Mouse (Mus musculus): ENCODE measurements around the gene Pradc1. TPM values are rescaled to one million over a fixed set of nuclear protein-coding genes. Genes with fewer than 3 reads are reported as not detected.
A peak's percentile ranks its signal among the peaks of the same experiment; 100 is the strongest.

Gene Pradc1
- polyA plus RNA-seq, 1 experiment = 9.6 TPM

DNA sequence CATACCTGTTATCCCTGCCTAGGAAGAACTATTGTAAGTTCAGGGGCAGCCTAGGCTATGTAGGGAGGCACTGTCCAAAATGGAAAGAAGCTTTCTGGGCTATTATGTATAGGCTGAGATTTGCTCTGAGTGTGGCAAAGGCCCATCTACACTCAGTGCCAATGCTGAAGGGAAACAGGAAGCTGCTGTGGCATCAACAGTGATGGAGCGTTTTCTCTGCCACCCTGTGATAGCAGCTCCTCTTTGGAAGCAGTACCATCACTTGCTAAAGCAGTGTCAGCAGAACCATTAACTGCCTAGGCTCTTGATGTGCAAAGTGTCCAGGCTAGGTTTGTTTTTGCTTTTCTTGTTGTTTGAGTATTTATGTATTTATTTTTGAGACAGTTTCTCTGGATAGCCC is 15.6 kb downstream of the Pradc1 start:
- TF ChIP-seq POLR2A (IDR thresholded peaks at IDR 0.05; ENCODE audit: insufficient read depth, low read length) = no peak
- TF ChIP-seq CTCF (IDR thresholded peaks at IDR 0.05; ENCODE audit: low read depth, low read length) = no peak
- TF ChIP-seq EP300 (IDR thresholded peaks at IDR 0.05; ENCODE audit: insufficient read depth, low read depth, low read length) = no peak
- H3K4me1 ChIP-seq (ENCODE audit: control insufficient read depth, insufficient read depth, low read length) = peaks cover under 1% of the 10 kb centered on the region

DNA sequence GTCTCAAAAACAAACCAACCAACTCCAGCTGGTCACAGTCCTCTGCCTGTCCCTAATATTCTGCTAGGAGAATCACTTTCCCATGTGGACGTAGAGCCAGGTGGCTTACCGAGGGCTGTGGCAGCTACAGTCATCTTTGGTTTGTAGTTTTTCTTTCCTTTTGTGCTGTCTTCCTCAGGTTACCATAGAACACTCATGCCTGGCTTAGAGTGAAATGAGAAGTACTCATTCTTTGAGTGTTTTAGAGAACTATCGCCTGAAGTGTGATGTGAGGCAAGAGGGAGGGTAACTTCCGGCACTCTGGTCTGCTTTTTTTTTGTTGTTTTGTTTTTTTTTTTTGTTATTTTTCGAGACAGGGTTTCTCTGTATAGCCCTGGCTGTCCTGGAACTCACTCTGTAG is 17.9 kb downstream of the Pradc1 start:
- Histone ChIP-seq H3K27ac (ENCODE audit: insufficient read depth, low read length) (no peak overlapping the region), H3K4me3 (ENCODE audit: low read depth, low read length) (no peak overlapping the region), H3K9ac (ENCODE audit: low read depth, poor library complexity, severe bottlenecking) (no peak overlapping the region), H3K4me1 (ENCODE audit: control insufficient read depth, insufficient read depth, low read length) (peaks cover 3% of the 10 kb centered on the region), H3K36me3 (ENCODE audit: control insufficient read depth, insufficient read depth, low read length, poor library complexity, severe bottlenecking) (0 out of 2 replicates have a peak, but pooled peaks cover 3% of the 10 kb centered on the region), H3K27me3 (ENCODE audit: control insufficient read depth, insufficient read depth, low read length, poor library complexity, severe bottlenecking) (no peaks in the 10 kb centered on the region), H3K9me3 (replicated peaks; ENCODE audit: control insufficient read depth, insufficient read depth, low read length, poor library complexity, severe bottlenecking) (no peaks in the 10 kb centered on the region)
- TF ChIP-seq CTCF (IDR thresholded peaks at IDR 0.05; ENCODE audit: low read depth, low read length) = no peak
- TF ChIP-seq POLR2A (IDR thresholded peaks at IDR 0.05; ENCODE audit: insufficient read depth, low read length) = no peak
- TF ChIP-seq EP300 (IDR thresholded peaks at IDR 0.05; ENCODE audit: insufficient read depth, low read depth, low read length) = no peak

More for the DNA sequence above, 15.6 kb downstream of the Pradc1 start:
- no peaks in the 10 kb centered on the region for H3K9me3 ChIP-seq (replicated peaks; ENCODE audit: control insufficient read depth, insufficient read depth, low read length, poor library complexity, severe bottlenecking)
- H3K27ac ChIP-seq (ENCODE audit: insufficient read depth, low read length) = no peak overlapping the region
- no peak overlapping the region for H3K4me3 ChIP-seq (ENCODE audit: low read depth, low read length)
- H3K27me3 ChIP-seq (ENCODE audit: control insufficient read depth, insufficient read depth, low read length, poor library complexity, severe bottlenecking) = no peaks in the 10 kb centered on the region
- H3K9ac ChIP-seq (ENCODE audit: low read depth, poor library complexity, severe bottlenecking) = no peak overlapping the region
- peaks cover 15% of the 10 kb centered on the region for H3K36me3 ChIP-seq (ENCODE audit: control insufficient read depth, insufficient read depth, low read length, poor library complexity, severe bottlenecking)

DNA sequence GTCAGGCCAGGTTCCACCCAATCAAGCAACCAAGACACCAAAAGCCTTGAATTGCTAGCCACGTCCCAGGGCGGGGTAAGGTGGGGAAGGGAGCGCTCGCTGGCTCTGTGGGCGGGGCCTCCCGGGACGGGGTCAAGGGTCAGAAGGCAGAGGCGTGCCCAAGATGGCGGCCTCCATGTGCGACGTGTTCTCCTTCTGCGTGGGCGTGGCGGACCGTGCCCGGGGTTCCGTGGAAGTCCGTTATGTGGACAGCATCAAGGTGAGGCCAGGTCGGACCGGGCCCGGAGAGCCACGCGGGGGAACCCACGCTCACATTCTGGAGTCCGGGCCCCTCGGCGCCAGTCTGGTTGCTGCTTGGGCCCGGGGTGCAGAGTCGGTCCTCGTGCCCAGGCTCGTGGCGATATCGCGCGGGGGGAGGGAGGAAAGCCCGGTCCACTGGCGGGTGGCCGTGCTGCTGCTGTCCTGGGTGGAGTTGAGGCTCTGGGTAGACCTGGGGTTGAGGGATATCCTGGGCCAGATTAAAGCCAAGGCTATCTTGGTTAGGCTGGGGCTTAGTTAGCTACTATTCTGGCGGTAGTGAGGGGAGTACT is 19.8 kb downstream of the Pradc1 start, which contains the start of gene Smyd5:
Gene Smyd5, plus strand, starts transcription at position 148 of the 590 bp plus-strand sequence.
- peak within 1 kb of the TSS; percentile 74 for H3K9ac ChIP-seq (ENCODE audit: low read depth, poor library complexity, severe bottlenecking)
- H3K4me1 ChIP-seq (ENCODE audit: control insufficient read depth, insufficient read depth, low read length) = peaks cover 3% of the 10 kb centered on the region
- peak within 1 kb of the TSS; percentile 23; the same call in 1 of the 2 replicates for H3K27ac ChIP-seq (ENCODE audit: insufficient read depth, low read length)
- peak within 1 kb of the TSS; percentile 98 for H3K4me3 ChIP-seq (ENCODE audit: low read depth, low read length)
- TF ChIP-seq POLR2A (IDR thresholded peaks at IDR 0.05; ENCODE audit: insufficient read depth, low read length) = no peak
- no peak for TF ChIP-seq CTCF (IDR thresholded peaks at IDR 0.05; ENCODE audit: low read depth, low read length)
- TF ChIP-seq EP300 (IDR thresholded peaks at IDR 0.05; ENCODE audit: insufficient read depth, low read depth, low read length) = no peak
- H3K9me3 ChIP-seq (replicated peaks; ENCODE audit: control insufficient read depth, insufficient read depth, low read length, poor library complexity, severe bottlenecking) = no peaks in the 10 kb centered on the region
- H3K36me3 ChIP-seq (ENCODE audit: control insufficient read depth, insufficient read depth, low read length, poor library complexity, severe bottlenecking) = no peaks in the 10 kb centered on the region
- H3K27me3 ChIP-seq (ENCODE audit: control insufficient read depth, insufficient read depth, low read length, poor library complexity, severe bottlenecking) = no peaks in the 10 kb centered on the region

DNA sequence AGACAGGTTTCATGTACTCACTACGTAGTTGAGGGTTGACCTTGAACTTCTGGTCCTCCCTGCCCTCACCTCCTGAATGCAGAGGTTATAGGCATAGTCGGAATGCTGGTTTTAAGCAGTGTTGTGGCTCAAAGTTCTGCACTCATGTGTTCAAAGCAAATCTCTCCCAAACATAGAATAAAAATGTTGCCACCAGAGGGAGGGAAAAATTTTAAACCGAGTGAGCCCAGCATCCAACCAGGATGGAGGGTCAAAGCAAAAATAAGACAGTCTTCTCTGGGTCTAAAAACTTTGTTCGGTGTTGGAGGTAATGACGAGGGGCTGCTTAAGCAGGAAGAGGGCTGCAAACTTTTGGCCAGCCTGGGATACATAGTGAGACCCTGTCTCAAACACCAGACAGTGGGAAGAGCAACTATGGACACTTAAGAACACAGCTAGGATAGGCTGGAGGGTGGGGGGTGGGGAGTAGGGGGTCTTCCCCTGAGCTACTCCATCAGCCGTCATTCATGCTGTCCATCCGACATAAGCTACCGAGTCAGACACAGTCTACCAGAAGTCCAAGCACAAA is 20.4 kb downstream of the Pradc1 start:
- H3K4me3 ChIP-seq (ENCODE audit: low read depth, low read length) = peak overlapping the region; percentile 98
- H3K27ac ChIP-seq (ENCODE audit: insufficient read depth, low read length) = no peak overlapping the region
- peaks cover 3% of the 10 kb centered on the region for H3K4me1 ChIP-seq (ENCODE audit: control insufficient read depth, insufficient read depth, low read length)
- H3K27me3 ChIP-seq (ENCODE audit: control insufficient read depth, insufficient read depth, low read length, poor library complexity, severe bottlenecking) = no peaks in the 10 kb centered on the region
- 0 out of 2 replicates have a peak overlapping the region, but pooled peaks have one; percentile 74 for H3K9ac ChIP-seq (ENCODE audit: low read depth, poor library complexity, severe bottlenecking)
- TF ChIP-seq EP300 (IDR thresholded peaks at IDR 0.05; ENCODE audit: insufficient read depth, low read depth, low read length) = no peak
- TF ChIP-seq POLR2A (IDR thresholded peaks at IDR 0.05; ENCODE audit: insufficient read depth, low read length) = no peak
- no peak for TF ChIP-seq CTCF (IDR thresholded peaks at IDR 0.05; ENCODE audit: low read depth, low read length)
- H3K9me3 ChIP-seq (replicated peaks; ENCODE audit: control insufficient read depth, insufficient read depth, low read length, poor library complexity, severe bottlenecking) = no peaks in the 10 kb centered on the region
- H3K36me3 ChIP-seq (ENCODE audit: control insufficient read depth, insufficient read depth, low read length, poor library complexity, severe bottlenecking) = no peaks in the 10 kb centered on the region

DNA sequence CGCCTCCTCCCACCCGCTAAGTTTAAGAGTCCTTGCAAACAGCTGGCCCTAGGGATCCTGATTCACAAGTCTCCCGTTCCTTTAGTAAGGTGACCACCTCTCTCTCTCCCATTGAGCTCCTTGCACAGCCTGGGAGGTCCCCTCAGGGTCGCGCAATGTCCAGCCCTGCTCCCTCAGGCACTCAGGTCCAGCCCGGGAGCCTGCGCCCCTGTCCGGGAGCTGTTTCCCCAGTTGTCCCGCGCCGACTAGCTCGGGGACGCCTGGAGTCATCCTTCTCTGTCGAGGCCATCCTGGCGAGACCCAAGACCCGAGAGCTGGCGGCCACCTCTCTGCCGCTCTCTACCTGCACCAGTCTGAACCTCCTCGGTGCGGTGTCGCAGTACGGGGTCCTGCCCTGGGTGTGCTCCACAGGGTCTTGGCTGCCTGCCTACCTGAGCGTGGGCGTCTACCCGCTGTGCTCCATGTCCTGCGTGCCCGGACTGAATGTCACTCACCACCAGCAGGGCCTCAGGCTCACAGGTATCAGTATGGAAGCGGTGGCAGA is 27.9 kb downstream of the Pradc1 start, which contains the start of gene Noto:
Gene Noto, plus strand, starts transcription at position 51 of the 544 bp plus-strand sequence.
- Histone ChIP-seq H3K4me3 (ENCODE audit: low read depth, low read length) (peak within 1 kb of the TSS; percentile 16), H3K4me1 (ENCODE audit: control insufficient read depth, insufficient read depth, low read length) (no peaks in the 10 kb centered on the region), H3K27me3 (ENCODE audit: control insufficient read depth, insufficient read depth, low read length, poor library complexity, severe bottlenecking) (no peaks in the 10 kb centered on the region), H3K9me3 (replicated peaks; ENCODE audit: control insufficient read depth, insufficient read depth, low read length, poor library complexity, severe bottlenecking) (no peaks in the 10 kb centered on the region), H3K36me3 (ENCODE audit: control insufficient read depth, insufficient read depth, low read length, poor library complexity, severe bottlenecking) (no peaks in the 10 kb centered on the region), H3K27ac (ENCODE audit: insufficient read depth, low read length) (no peak within 1 kb of the TSS), H3K9ac (ENCODE audit: low read depth, poor library complexity, severe bottlenecking) (0 out of 2 replicates have a peak within 1 kb of the TSS, but pooled peaks have one; percentile 17)
- no peak for TF ChIP-seq POLR2A (IDR thresholded peaks at IDR 0.05; ENCODE audit: insufficient read depth, low read length)
- TF ChIP-seq CTCF (IDR thresholded peaks at IDR 0.05; ENCODE audit: low read depth, low read length) = no peak
- TF ChIP-seq EP300 (IDR thresholded peaks at IDR 0.05; ENCODE audit: insufficient read depth, low read depth, low read length) = no peak

DNA sequence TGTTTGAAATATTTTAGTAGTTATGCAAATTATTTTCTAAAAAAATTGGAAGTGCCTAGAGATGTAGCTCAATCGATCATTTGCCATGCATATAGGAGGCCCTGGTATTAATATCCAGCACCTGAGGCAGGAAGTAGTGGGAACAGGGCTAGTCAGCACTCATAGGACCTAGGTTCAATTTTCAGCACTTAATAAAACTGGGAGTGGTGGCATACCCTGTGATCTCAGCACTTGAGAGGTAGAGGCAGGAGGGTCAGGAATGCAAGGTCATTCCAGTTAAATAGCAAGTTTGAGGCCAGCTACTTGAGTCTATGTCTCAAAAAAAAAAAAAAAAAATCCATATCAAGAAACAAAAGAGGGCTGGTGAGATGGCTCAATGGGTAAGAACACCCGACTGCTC is 32.6 kb downstream of the Pradc1 start:
- H3K9ac ChIP-seq (ENCODE audit: low read depth, poor library complexity, severe bottlenecking) = no peak overlapping the region
- no peak for TF ChIP-seq CTCF (IDR thresholded peaks at IDR 0.05; ENCODE audit: low read depth, low read length)
- no peak for TF ChIP-seq EP300 (IDR thresholded peaks at IDR 0.05; ENCODE audit: insufficient read depth, low read depth, low read length)
- no peak for TF ChIP-seq POLR2A (IDR thresholded peaks at IDR 0.05; ENCODE audit: insufficient read depth, low read length)
- no peaks in the 10 kb centered on the region for H3K27me3 ChIP-seq (ENCODE audit: control insufficient read depth, insufficient read depth, low read length, poor library complexity, severe bottlenecking)
- no peaks in the 10 kb centered on the region for H3K9me3 ChIP-seq (replicated peaks; ENCODE audit: control insufficient read depth, insufficient read depth, low read length, poor library complexity, severe bottlenecking)
- H3K4me3 ChIP-seq (ENCODE audit: low read depth, low read length) = no peak overlapping the region
- H3K36me3 ChIP-seq (ENCODE audit: control insufficient read depth, insufficient read depth, low read length, poor library complexity, severe bottlenecking) = no peaks in the 10 kb centered on the region
- no peak overlapping the region for H3K27ac ChIP-seq (ENCODE audit: insufficient read depth, low read length)
- H3K4me1 ChIP-seq (ENCODE audit: control insufficient read depth, insufficient read depth, low read length) = no peaks in the 10 kb centered on the region
